Mouse (Mus musculus) embryonic fibroblast, embryonic 13.5 days (primary cell): Measurements from ENCODE around the gene Macrod2. TPM values are rescaled to one million over a fixed set of nuclear protein-coding genes. Genes with fewer than 3 reads are reported as not detected.

ENCODE experiments used
- H3K27ac ChIP-seq: 2 replicates; pipeline ENCODE4 v1.5.1; 2012; ENCODE audit warnings: low read length, control low read depth, inconsistent platforms; ENCODE audit not compliant: insufficient read depth
- H3K4me1 ChIP-seq: 2 replicates; pipeline ENCODE4 v1.6.1; 2011; ENCODE audit warnings: low read length; ENCODE audit not compliant: control insufficient read depth, insufficient read depth
- H3K4me3 ChIP-seq: 2 replicates; pipeline ENCODE4 v1.5.1; 2011; ENCODE audit warnings: mild to moderate bottlenecking, control low read depth, low read length; ENCODE audit not compliant: insufficient read depth
- CTCF ChIP-seq: IDR thresholded peaks from 2 replicates; pipeline ENCODE4 v1.5.1; 2011; ENCODE audit warnings: mild to moderate bottlenecking, control low read depth, low read length, moderate library complexity, borderline replicate concordance; ENCODE audit not compliant: insufficient read depth
- POLR2A ChIP-seq: IDR thresholded peaks from 2 replicates; pipeline ENCODE4 v1.6.1; 2011; ENCODE audit warnings: low read depth, mild to moderate bottlenecking, control low read depth, low read length, moderate library complexity
- polyA plus RNA-seq: library from polyadenylated mRNA; stranded (reverse); fragments of >200 nt; gene quantifications from 2 replicates; pipeline ENCODE4 v1.2.4, GENCODE M21; 2011; ENCODE audit warnings: low read depth; ENCODE audit not compliant: missing spikeins, insufficient read length

Macrod2 gene
- polyA plus RNA-seq, 1 experiment, result 8.6 TPM

DNA sequence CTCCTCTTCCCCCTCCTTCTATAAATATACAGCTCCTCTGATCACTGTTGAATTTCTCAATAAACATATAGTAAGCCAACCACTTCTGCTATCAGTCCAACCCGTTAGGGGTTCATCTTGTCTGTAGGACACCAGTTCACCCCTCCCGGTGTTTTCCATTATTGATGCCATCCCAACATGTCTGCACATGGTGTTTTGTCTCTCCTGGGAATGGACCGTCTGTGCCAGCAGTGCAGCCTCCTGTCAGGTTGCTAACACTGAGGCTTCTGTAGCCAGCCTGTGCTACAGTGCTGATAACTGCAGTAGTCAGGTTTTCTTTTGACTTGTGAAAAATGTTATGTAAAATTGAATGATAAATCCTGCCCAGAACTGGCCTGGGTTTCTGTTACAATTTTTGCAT, 1928.0 kb downstream of the Macrod2 start:
- no peak for TF ChIP-seq CTCF
- TF ChIP-seq POLR2A, result no peak
- Histone ChIP-seq H3K4me3 (no peak overlapping the region), H3K27ac (no peak overlapping the region)

DNA sequence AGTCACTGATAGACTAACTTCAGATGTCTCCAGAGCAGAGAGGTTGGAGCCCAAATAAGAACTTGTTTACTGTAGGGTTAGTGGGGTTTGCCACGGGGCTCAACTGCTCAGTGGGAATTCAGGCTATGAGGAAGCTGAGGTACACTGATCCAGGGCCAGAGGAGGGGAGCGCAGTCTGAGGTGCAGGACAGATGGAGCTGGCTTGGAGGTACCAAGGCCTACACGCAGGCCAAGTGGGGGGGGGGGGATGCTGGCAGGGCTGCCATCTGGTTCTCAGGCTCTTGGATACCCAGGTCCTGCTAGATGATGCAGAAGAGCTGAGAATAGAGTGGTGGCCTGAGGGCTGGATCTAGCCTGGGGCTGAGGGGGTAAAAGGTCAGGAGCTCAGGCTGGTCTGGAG, 1931.6 kb downstream of the Macrod2 start:
- H3K4me3 ChIP-seq, result no peak overlapping the region
- no peaks in the 10 kb centered on the region for H3K4me1 ChIP-seq
- H3K27ac ChIP-seq, result no peak overlapping the region
- TF ChIP-seq CTCF (no peak), POLR2A (no peak)

More for the DNA sequence above, 1928.0 kb downstream of the Macrod2 start:
- no peaks in the 10 kb centered on the region for H3K4me1 ChIP-seq

DNA sequence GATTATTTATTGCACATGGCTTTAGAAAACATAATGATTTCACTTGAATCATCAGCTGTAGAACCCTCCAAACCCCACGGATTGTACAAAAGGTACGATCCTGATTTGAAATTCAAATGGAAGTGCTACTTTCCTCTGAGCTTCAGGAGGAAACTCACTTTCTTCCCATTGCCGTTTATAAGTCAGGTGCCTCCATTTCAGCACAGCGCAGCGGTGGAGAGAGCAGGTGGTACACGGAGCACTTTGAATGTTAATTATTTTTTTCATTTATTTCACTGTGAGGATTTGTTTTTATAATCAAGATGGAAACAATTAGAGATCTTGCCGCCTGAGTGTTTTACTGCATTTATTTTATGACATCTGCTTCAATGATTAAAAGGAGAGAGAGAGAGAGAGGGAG, 1934.7 kb downstream of the Macrod2 start:
- no peaks in the 10 kb centered on the region for H3K4me1 ChIP-seq
- no peak overlapping the region for H3K27ac ChIP-seq
- no peak overlapping the region for H3K4me3 ChIP-seq
- TF ChIP-seq POLR2A, result no peak
- TF ChIP-seq CTCF, result no peak

- no peak for TF ChIP-seq CTCF
- TF ChIP-seq POLR2A, result no peak
- no peaks in the 10 kb centered on the region for H3K4me1 ChIP-seq
- no peak overlapping the region for H3K4me3 ChIP-seq
- H3K27ac ChIP-seq, result no peak overlapping the region
Measured at GRCm38 (mm10) chr2:142334441-142335102, 1939.5 kb downstream of the Macrod2 start.

DNA sequence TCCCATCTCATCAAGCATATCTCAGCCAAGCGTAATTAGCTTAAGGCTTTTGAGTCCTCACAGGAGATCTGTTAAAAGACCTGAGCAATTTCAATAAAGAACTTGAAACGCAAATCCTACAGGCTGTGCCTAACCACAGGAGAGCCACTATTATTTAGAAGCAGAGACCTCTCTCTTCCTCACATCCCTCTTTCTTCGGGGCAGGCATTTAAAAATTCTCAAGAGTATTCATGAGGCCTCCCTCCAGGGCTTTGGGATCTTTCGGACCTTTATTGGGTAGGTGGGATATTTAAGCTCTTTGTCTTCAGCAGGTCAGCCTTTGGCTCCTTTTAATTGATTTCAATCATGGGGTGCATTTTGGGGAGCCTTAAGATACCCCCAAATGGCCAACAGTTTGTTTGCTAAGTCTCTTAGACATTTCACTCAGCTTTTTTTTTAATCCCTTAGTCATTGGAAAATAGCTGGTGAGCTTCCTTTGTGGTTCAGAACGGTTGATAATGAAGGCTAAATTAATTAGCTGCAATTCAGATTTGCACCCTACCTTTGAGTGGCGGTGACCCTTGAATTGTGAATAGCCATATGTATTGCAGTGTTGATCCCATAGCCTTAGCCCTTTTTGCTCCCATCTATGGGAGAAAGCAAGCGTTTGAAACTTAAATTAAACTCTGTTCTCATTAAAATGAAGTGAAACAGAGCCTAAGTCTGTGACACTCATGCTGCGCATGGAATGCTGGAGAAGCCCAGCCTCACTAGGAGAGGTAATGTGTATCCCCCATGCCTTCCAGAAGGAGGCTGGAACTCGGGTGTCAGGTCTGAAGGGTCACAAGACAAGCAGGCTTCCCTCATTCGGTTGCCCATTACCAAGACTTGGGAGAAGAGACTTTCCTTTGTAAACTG, 1940.2 kb downstream of the Macrod2 start:
- no peaks in the 10 kb centered on the region for H3K4me1 ChIP-seq
- TF ChIP-seq CTCF (no peak), POLR2A (no peak)
- no peak overlapping the region for H3K4me3 ChIP-seq
- no peak overlapping the region for H3K27ac ChIP-seq

DNA sequence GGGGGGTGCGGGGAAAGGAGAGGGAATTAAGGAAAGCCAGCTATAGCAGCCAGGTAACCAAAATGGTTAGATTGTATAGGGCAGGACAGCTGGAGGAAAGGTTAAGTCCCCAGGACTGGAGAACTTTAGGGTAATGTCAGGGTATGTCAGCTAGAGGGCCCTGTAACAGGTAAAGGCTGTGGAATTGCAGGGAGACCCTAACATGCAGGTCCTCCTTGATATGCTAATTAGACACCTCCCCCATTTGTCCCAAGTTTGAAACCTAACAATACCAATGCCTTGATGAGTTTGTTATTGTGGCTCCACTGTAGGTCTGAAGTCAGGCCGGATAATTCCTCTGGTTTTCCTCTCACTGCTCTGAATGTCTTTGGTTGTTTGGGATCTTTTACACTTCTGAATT, 1948.9 kb downstream of the Macrod2 start:
- Histone ChIP-seq H3K4me3 (no peak overlapping the region), H3K27ac (no peak overlapping the region), H3K4me1 (no peaks in the 10 kb centered on the region)
- no peak for TF ChIP-seq CTCF
- no peak for TF ChIP-seq POLR2A

DNA sequence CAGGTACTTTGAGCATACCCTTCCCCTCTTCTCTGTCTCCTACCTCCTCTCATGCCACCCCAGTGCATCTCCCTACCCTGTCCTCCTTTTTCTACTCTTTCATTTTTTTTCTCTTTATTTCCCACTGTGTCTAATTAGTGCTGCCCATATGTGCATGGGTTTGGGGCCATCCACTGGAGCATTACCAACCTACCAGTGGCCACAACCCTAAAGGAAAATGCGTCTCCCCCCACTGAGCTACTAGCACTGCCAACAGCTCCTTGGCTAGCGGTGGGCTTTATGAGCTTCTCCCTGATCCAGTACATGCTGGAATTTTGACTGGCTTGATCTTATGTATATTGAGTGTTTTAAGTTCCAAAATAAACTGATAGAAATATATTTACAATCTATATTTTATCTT, 1949.6 kb downstream of the Macrod2 start:
- Histone ChIP-seq H3K27ac (no peak overlapping the region), H3K4me1 (no peaks in the 10 kb centered on the region), H3K4me3 (no peak overlapping the region)
- no peak for TF ChIP-seq CTCF

DNA sequence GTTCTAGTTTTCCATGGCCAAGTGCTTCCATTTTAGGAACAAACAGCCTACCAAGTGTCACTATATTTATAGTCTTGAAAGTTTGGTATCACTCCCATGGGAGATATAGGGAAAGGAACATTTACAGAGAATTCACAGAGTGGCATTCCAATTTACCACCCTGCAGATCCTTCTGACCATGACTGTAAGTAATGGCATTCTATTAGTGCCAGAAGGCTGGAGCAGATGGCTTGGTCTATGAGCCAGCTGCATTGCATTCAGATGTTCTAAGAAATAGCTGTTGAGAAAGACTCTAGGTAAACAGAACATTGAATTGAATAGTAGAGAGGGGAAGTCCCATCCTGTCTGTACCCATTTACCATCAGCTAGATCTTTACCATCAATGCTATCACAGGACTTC, 1954.7 kb downstream of the Macrod2 start:
- no peaks in the 10 kb centered on the region for H3K4me1 ChIP-seq
- TF ChIP-seq CTCF, result no peak
- TF ChIP-seq POLR2A, result no peak
- no peak overlapping the region for H3K4me3 ChIP-seq
- no peak overlapping the region for H3K27ac ChIP-seq

DNA sequence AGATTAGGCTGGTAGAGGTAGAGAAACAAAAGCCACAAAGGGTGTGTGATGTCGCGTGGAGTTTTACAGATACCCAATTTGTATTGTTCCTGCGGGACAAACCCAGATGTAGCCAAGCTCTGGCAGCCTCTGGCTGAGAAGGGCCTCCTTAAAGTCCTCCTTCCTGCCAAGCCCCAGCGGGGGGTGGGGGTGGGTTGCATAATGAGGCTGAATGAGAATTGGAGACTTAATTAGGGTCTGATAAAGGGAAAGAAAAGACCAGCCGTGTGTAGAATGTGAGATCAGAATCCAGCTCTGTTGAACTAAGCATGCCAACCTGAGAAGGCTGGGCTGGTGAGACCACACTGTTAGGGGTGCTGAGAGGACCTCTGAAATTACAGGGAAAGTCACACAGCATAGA, 1967.8 kb downstream of the Macrod2 start:
- no peaks in the 10 kb centered on the region for H3K4me1 ChIP-seq
- H3K4me3 ChIP-seq, result no peak overlapping the region
- H3K27ac ChIP-seq, result no peak overlapping the region
- no peak for TF ChIP-seq POLR2A
- no peak for TF ChIP-seq CTCF

DNA sequence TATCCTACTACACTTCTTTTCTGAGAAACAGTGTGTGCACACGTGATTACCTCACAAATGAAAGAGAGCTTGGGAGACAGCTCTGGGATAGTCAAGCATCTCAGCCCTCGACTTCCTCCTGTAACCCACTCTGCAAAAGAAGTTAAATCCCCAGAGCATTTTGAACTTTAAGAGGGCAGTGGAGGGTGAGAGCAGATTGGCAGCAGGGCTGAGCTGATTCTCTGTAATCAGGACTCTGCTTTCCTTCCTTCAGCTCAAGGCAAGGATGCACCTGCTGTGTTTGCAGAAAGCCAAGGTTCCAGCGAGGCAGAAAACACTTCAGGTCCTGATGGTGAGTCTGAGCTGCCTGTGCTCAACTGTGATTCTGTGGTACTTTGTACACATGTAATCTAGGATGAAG, 1978.9 kb downstream of the Macrod2 start:
- no peaks in the 10 kb centered on the region for H3K4me1 ChIP-seq
- TF ChIP-seq CTCF (no peak), POLR2A (no peak)
- H3K27ac ChIP-seq, result no peak overlapping the region
- no peak overlapping the region for H3K4me3 ChIP-seq
